Mouse (Mus musculus): ENCODE results near the gene Gpr1.

Gpr1 gene

GRCm38 (mm10) chr1:63214271-63214558 lies at the start of gene Gpr1:
Gpr1 (minus strand) TSS chr1:63214543.
- no peak for DNase-seq (ENCODE audit: low spot score in 2 of 2)

GRCm38 (mm10) chr1:63263671-63264070 lies 49.3 kb upstream of the Gpr1 start:
- no peak for DNase-seq (ENCODE audit: low spot score in 2 of 2)

- no peak for DNase-seq (ENCODE audit: low spot score in 2 of 2)
These were observed 46.8 kb upstream of the Gpr1 start for GRCm38 (mm10) chr1:63261041-63261590.

- DNase-seq (ENCODE audit: low spot score in 2 of 2): no peak
These were observed 46.3 kb upstream of the Gpr1 start for GRCm38 (mm10) chr1:63260742-63261033.

- DNase-seq (ENCODE audit: low spot score in 2 of 2): no peak
These were observed 45.8 kb upstream of the Gpr1 start for GRCm38 (mm10) chr1:63259916-63260741.

GRCm38 (mm10) chr1:63259271-63259830 lies 45.0 kb upstream of the Gpr1 start:
- no peak for DNase-seq (ENCODE audit: low spot score in 2 of 2)

- no peak for DNase-seq (ENCODE audit: low spot score in 2 of 2)
These were observed 44.2 kb upstream of the Gpr1 start for GRCm38 (mm10) chr1:63258501-63258900.

- DNase-seq (ENCODE audit: low spot score in 2 of 2): no peak
These were observed 41.7 kb upstream of the Gpr1 start for GRCm38 (mm10) chr1:63256083-63256482.

- DNase-seq (ENCODE audit: low spot score in 2 of 2): no peak
These were observed 40.8 kb upstream of the Gpr1 start for GRCm38 (mm10) chr1:63255101-63255500.

GRCm38 (mm10) chr1:63253291-63253690 lies 38.9 kb upstream of the Gpr1 start:
- no peak for DNase-seq (ENCODE audit: low spot score in 2 of 2)

GRCm38 (mm10) chr1:63252351-63253209 lies 38.2 kb upstream of the Gpr1 start:
- no peak for DNase-seq (ENCODE audit: low spot score in 2 of 2)

- DNase-seq (ENCODE audit: low spot score in 2 of 2): no peak
These were observed 34.9 kb upstream of the Gpr1 start for GRCm38 (mm10) chr1:63249261-63249660.

GRCm38 (mm10) chr1:63248360-63248851 lies 34.1 kb upstream of the Gpr1 start:
- DNase-seq (ENCODE audit: low spot score in 2 of 2): no peak

GRCm38 (mm10) chr1:63247831-63248359 lies 33.6 kb upstream of the Gpr1 start:
- DNase-seq (ENCODE audit: low spot score in 2 of 2): no peak

GRCm38 (mm10) chr1:63246862-63247521 lies 32.6 kb upstream of the Gpr1 start:
- DNase-seq (ENCODE audit: low spot score in 2 of 2): no peak

GRCm38 (mm10) chr1:63243854-63244253 lies 29.5 kb upstream of the Gpr1 start:
- DNase-seq (ENCODE audit: low spot score in 2 of 2): no peak

- DNase-seq (ENCODE audit: low spot score in 2 of 2): no peak
These were observed 25.4 kb upstream of the Gpr1 start for GRCm38 (mm10) chr1:63239751-63240150.

GRCm38 (mm10) chr1:63239305-63239704 lies 25.0 kb upstream of the Gpr1 start:
- DNase-seq (ENCODE audit: low spot score in 2 of 2): no peak

GRCm38 (mm10) chr1:63237371-63237770 lies 23.0 kb upstream of the Gpr1 start:
- DNase-seq (ENCODE audit: low spot score in 2 of 2): no peak

GRCm38 (mm10) chr1:63227241-63227640 lies 12.9 kb upstream of the Gpr1 start:
- no peak for DNase-seq (ENCODE audit: low spot score in 2 of 2)

GRCm38 (mm10) chr1:63225890-63226289 lies 11.5 kb upstream of the Gpr1 start:
- DNase-seq (ENCODE audit: low spot score in 2 of 2): no peak

- no peak for DNase-seq (ENCODE audit: low spot score in 2 of 2)
These were observed 10.7 kb upstream of the Gpr1 start for GRCm38 (mm10) chr1:63225009-63225408.
